Mouse (Mus musculus) lung, postnatal 25 days (tissue): ENCODE measurements at regions not wholly inside any gene's neighbourhood (a gene's known extent, or its start where the extent isn't known, plus 50 kb on each side); places are given as distances from the start of the nearest gene placed in this dataset.
"Not testable (repeated sequence)": the region's sequence is repeated elsewhere in the genome, so short reads cannot be mapped to it uniquely, and the experiment has no call there.

ENCODE experiments used
- DNase-seq: peaks from one replicate; pipeline ENCODE4 v3.0.0; 2022; ENCODE audit warnings: low spot score

DNA sequence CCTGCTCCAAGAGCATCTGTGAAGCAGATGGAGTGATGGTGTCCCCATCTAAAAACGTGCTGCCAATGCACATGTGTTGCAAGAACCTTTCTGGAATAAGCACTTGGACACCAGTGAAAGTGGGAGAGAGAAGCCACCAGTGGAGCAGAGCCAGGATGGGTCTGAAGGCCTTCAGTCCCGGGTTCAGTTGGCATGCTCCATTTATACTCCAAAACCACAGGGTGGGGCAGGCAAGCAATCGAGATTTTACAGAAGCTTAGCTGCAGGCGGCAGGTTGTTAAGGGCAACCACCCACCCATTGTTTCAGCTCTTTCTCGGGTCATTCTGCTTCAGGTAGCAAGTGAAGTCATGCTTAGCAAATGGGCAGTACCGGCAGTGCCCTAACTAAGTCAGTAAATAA is 51.8 kb upstream of the Sv2b start:
- DNase-seq = no peak

GRCm38 (mm10) chr7:75362541-75362940 is 53.5 kb upstream of the Sv2b start:
- DNase-seq = no peak

DNA sequence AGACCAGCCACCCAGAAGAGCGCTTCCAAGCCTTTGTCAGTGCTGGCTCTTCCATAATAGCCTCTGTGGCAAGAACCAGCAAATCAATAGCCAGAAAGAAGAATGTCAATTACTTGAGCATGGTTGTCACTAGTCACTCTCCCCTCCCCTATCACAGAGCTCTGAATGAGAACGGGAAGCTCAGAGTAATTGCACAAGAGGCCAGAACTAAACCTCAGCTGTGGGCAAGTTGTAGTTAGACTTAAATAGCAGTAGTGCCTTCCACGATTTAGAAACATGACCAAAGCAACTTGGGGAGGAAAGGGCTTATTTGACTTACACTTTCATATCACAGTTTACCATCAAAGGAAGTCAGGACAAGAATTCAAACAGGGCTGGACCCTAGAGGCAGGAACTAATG is 56.4 kb upstream of the Sv2b start:
- DNase-seq = no peak

GRCm38 (mm10) chr7:75366285-75366882 is 57.3 kb upstream of the Sv2b start:
- DNase-seq = peak; percentile 76

DNA sequence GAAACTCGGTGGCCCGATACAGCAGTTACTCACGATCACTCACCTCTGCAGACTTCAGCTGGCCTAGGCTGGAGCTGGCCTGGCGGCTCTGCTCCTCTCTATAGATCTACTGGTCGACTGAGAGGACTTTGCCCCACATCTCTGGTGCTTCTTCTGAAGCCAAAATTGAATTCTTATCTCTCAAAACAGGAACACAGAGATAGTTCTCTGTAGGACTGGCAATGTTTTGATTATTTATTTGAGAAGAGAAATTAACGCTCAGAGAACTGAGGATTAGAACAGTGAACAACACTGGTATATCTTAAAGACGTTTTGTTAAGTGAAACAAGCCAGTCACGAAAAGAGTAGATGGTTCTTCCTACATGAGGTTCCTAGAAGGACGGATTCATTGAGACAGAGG is 59.3 kb upstream of the Sv2b start:
- DNase-seq = no peak

GRCm38 (mm10) chr7:75369366-75369765 is 60.3 kb upstream of the Sv2b start:
- no peak for DNase-seq

- peak; percentile 88 for DNase-seq
Measured at GRCm38 (mm10) chr7:75370595-75371519, 61.8 kb upstream of the Sv2b start.

DNA sequence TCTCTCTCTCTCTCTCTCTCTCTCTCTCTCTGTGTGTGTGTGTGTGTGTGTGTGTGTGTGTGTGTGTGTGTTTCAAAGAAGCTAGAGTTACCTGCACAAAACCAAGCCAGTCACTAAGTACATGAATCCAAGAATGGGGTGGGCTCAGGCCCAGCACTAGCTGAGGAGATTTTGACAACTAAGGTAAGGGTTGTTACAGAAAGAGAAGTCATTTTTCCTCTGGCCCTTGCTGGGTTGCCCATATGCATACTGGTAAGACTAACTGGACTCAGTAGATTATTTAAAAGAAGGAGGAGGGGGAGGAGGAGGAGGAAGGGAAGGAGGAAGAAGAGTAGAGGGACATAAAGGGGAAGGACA is 62.4 kb upstream of the Sv2b start:
- no peak for DNase-seq

- DNase-seq = peak; percentile 57
Measured at GRCm38 (mm10) chr7:75371991-75372390, 62.9 kb upstream of the Sv2b start.

DNA sequence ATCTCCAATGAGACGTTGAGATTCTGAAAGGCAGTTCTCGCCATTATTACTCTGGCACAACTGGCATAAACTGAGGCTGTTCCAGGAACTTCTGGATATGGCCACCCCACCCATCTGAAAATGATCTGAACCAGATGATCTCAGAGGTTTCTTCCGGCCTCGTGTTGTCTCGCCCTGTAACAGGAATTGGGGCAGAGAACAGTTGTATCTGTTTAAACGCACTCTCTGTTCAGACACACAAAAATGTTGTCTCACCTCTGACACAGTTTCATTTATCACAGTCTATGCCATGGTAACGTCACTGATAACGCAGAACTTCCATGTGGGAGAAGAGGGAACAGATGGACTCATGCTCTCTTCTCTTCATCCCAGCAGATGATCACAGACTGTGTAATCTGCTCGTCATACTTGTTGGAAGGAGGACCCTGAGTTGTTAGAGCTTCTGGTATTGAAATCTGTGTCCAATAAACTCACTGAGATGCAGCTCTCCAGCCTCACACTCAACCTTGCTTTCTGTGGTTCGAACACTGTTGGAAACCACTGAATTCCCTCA is 63.9 kb upstream of the Sv2b start:
- DNase-seq = peak; percentile 65

GRCm38 (mm10) chr7:75374506-75374905 is 65.4 kb upstream of the Sv2b start:
- no peak for DNase-seq

DNA sequence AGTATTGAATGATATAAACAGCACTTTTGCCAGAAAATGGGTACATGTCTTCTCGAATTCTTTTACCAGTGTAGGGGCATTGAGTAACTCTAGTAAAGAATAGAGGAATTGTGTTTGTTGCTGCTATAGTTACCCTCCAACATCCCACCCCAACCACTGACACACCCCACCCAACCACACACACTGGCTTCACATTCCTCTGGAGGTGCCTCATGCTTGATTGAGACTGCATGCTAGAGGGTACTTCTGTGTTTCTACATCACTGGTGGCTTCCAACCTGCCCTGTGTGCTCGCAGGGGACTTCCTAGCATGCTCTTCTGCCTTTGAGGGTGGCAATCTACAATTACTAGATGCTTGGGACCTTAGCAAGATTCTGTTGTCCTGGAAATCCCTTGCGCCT is 70.5 kb upstream of the Sv2b start:
- DNase-seq = no peak

DNA sequence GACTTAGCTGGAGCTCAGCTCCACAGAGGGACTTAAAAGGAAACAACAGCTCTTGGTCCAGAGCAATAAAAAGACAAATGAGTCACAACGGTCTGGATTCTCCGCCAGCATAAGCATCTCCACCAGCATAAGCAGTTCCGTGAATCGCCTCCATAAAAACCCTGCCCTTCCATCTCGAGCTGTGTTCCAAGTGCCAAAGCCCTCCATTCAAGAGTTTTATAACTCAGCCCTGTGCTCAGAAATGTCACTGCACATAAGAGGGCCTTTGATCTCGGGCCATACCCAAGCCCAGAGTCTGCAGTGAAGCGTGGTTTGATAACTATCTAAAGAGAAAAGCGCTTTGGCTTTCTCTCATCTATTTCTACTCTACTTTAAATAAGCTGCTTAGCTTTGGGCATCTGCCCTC is 70.8 kb upstream of the Akap13 start:
- DNase-seq = peak; percentile 44

DNA sequence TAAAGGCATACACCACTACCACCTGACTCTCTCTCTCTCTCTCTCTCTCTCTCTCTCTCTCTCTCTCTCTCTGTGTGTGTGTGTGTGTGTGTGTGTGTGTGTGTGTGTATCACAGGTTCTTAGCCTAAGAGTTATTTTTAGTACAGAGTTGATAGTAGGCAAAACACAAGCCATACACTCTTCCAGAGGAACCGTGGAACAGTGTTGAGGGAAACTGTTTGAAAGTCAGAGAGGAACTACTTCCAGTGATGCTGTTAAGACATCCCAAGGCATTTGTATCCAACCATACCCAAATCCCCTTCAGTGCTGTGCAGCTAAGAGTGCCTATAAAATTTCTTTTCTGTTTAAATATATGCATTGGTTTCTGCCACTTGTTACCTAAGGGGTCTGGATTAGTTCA is 68.3 kb upstream of the Akap13 start:
- no peak for DNase-seq

DNA sequence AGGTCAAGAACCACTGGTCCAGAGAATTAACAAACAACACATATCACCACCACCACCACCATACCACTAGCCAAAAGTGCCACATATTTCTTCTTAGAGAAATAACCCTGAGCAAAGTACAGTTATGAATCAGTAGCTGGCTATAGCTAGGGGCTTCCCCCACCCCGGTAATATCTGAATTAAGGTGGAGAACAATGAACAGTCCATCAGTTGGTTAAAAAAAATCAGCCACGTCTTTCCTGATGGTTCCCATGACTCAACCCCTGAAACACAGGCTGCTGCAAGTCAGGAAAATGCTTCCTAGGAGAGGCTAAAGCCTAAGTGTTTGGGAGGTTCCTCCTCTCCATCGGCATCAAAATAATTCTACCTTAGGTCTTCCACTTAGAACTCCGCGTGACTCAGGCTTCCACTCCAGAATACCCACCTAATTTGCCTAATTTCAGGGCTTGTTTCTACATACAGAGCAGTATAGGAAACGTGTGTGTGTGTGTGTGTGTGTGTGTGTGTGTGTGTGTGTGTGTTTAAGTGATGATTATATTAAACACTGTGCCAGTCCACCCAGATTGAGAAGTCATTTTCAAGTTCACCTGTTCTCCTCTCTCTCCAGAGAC is 67.4 kb upstream of the Akap13 start:
- DNase-seq = no peak

GRCm38 (mm10) chr7:75390162-75390561 is 65.2 kb upstream of the Akap13 start:
- peak; percentile 37 for DNase-seq

- no peak for DNase-seq
Measured at GRCm38 (mm10) chr7:75392783-75393182, 62.6 kb upstream of the Akap13 start.

DNA sequence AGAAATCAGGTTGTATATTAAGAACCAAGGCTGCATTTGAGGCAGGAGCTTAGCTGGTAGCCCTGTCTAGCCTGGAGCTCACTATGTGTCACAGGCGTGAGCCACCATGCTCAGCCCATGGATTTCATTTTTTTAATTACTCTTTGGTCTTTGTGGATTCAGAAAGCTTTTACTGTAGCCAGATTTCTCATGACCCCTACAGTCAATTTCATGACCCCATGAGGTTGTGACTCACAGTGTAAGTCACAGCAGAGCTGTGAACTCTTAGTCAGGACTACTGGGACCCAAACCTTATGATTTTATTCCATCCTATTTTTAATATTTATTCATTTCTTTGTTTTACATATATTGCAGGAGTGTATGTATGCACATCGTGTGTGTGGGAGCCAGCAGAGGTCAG is 61.9 kb upstream of the Akap13 start:
- DNase-seq = no peak

GRCm38 (mm10) chr7:75394866-75395580 is 60.3 kb upstream of the Akap13 start:
- no peak for DNase-seq

DNA sequence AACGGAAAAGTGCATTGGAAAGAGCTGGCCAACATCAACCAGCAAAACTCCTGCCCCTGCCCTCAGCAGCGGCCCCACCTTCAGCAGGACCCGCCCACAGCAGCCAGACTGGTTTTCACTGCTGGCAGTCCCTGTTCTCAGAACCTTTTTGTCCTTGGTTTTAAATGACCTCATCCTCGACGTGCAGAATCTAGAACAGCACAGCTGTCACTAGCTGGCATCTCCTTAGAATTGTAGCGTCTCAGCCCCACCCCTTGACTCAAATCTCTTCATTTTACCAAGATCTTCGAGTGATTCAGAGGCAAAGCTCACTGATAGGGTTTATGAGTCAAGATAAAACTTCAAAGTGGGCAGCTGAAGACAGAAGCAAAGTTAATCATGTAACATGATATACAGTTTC is 57.8 kb upstream of the Akap13 start:
- DNase-seq = peak; percentile 64

DNA sequence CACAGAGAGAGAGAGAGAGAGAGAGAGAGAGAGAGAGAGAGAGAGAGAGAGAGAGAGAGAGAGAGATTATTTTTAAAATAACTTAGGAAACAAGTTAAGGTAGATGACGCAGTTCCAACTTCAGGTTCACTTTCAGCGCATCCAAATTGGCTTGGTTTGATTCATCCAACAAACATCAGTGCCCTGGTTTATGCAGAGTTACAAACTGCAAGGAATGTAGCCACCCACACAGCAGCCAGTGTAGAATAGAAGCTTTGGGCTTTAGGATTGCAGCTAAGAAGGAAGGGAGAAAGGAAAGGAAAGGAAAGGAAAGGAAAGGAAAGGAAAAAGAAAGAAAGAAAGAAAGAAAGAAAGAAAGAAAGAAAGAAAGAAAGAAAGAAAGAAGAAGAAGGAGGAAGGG is 56.9 kb upstream of the Akap13 start:
- not testable (repeated sequence) for DNase-seq
